ENCODE assay signal across 20 mouse cellular contexts in the genomic region with DNA sequence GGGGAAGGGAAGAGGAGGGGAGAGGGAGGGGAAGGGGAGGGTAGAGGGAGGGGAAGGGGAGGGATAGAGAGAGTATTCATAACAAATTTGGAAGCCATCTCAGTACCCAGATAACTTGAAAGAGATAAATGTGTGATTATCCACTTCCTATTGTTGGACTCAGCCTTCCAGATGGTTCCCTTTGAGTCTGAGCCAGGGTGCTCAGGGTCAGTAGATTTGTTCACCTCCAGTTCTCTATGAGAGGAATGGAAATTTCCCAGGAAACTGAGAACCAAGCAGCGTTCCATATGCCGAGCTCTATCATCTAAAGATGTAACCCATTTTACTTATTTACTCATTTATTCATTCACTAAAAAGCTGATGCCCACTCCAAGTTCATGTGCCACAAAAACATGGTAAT. TPM values are rescaled to one million over a fixed set of nuclear protein-coding genes. Genes with fewer than 3 reads are reported as not detected.
DNase-seq lines count a peak whose midpoint lies in the region; ATAC-seq lines count a peak whose summit lies in the region.
"Had no signal": no experiment of that assay in that cellular context is flagged by ENCODE, and none has a peak within 500 bp of the region (broad histone marks: within the 10 kb centered on the region; RNA-seq: fewer than 3 reads in every experiment).

No protein-coding gene starts in this region.

- H3K27ac ChIP-seq in midbrain, embryonic 11.5 days (ENCODE audit: low read depth, low read length), result no peak overlapping the region
- H3K27ac ChIP-seq in midbrain, embryonic 14.5 days (replicated peaks; ENCODE audit: low read depth, low read length), result no peak overlapping the region
- H3K27ac ChIP-seq: embryonic facial prominence, embryonic 12.5 days; left cerebral cortex, adult 2 months; limb, embryonic 12.5 days; liver, embryonic 13.5 days; lung, embryonic 15.5 days; macrophage; midbrain, embryonic 13.5 days had no signal

- no peak overlapping the region for H3K4me2 ChIP-seq in midbrain, embryonic 11.5 days
- no peak overlapping the region for H3K4me2 ChIP-seq in midbrain, embryonic 14.5 days (ENCODE audit: low read length)
- H3K4me2 ChIP-seq: embryonic facial prominence, embryonic 12.5 days; heart, embryonic 12.5 days; limb, embryonic 12.5 days; liver, embryonic 13.5 days; lung, embryonic 15.5 days; midbrain, embryonic 13.5 days had no signal

- DNase-seq in heart, adult 11 months, result peak; percentile 72
- no peak for DNase-seq in heart, postnatal 36 days
- DNase-seq in midbrain, embryonic 11.5 days (ENCODE audit: low spot score, missing footprints), result peak; percentile 44
- DNase-seq in midbrain, embryonic 14.5 days, result no peak
- DNase-seq in cerebellum, adult 18-20 months, result peak; percentile 88 to 95
- DNase-seq in cerebellum, postnatal 36 days, result peak; percentile 87 to 88
- no peak for DNase-seq in layer of hippocampus, adult 8-10 months (ENCODE audit: low spot score in 2 of 2)
- no peak for DNase-seq in embryo, embryonic 9.5 days (ENCODE audit: extremely low spot score)
- DNase-seq: heart, postnatal 4 days; liver, embryonic 13.5 days; right cerebral cortex, adult 18-20 months had no signal

- H3K4me3 ChIP-seq in midbrain, embryonic 11.5 days (ENCODE audit: low read depth, low read length), result no peak overlapping the region
- H3K4me3 ChIP-seq in midbrain, embryonic 14.5 days (replicated peaks; ENCODE audit: low read depth, low read length), result no peak overlapping the region
- H3K4me3 ChIP-seq: embryonic facial prominence, embryonic 12.5 days; heart, embryonic 12.5 days; left cerebral cortex, adult 2 months; limb, embryonic 12.5 days; liver, embryonic 13.5 days; lung, embryonic 15.5 days; midbrain, embryonic 13.5 days had no signal

- H3K36me3 ChIP-seq in midbrain, embryonic 11.5 days (ENCODE audit: control insufficient read depth, insufficient read depth, low read length), result no peaks in the 10 kb centered on the region
- H3K36me3 ChIP-seq in midbrain, embryonic 14.5 days (ENCODE audit: control insufficient read depth, insufficient read depth, low read length), result no peaks in the 10 kb centered on the region
- H3K36me3 ChIP-seq: embryonic facial prominence, embryonic 12.5 days; heart, embryonic 12.5 days; limb, embryonic 12.5 days; liver, embryonic 13.5 days; lung, embryonic 15.5 days; midbrain, embryonic 13.5 days had no signal

- intact Hi-C loops in heart, postnatal 36 days (cut with DNase I), result no loop called here

- no peak for ATAC-seq in midbrain, embryonic 11.5 days (ENCODE audit: low FRiP score)
- ATAC-seq in midbrain, embryonic 14.5 days (ENCODE audit: low FRiP score, low TSS enrichment), result no peak
- ATAC-seq: forebrain, embryonic 16.5 days; midbrain, embryonic 13.5 days had no signal

- H3K4me1 ChIP-seq in midbrain, embryonic 11.5 days (ENCODE audit: control insufficient read depth, insufficient read depth, low read length), result no peaks in the 10 kb centered on the region
- no peaks in the 10 kb centered on the region for H3K4me1 ChIP-seq in midbrain, embryonic 14.5 days (ENCODE audit: control insufficient read depth, insufficient read depth, low read length)
- H3K4me1 ChIP-seq: heart, embryonic 12.5 days; liver, embryonic 13.5 days; midbrain, embryonic 13.5 days had no signal

- no peaks in the 10 kb centered on the region for H3K9me3 ChIP-seq in midbrain, embryonic 11.5 days (ENCODE audit: control insufficient read depth, low read length)
- H3K9me3 ChIP-seq in midbrain, embryonic 14.5 days (ENCODE audit: control insufficient read depth, low read length), result no peaks in the 10 kb centered on the region
- H3K9me3 ChIP-seq: embryonic facial prominence, embryonic 12.5 days; heart, embryonic 12.5 days; limb, embryonic 12.5 days; liver, embryonic 13.5 days; lung, embryonic 15.5 days; midbrain, embryonic 13.5 days had no signal

- H3K9ac ChIP-seq in midbrain, embryonic 11.5 days (ENCODE audit: low read length), result no peak overlapping the region
- H3K9ac ChIP-seq in midbrain, embryonic 14.5 days (replicated peaks; ENCODE audit: low read length), result no peak overlapping the region
- H3K9ac ChIP-seq: embryonic facial prominence, embryonic 12.5 days; heart, embryonic 12.5 days; limb, embryonic 12.5 days; liver, embryonic 13.5 days; lung, embryonic 15.5 days; midbrain, embryonic 13.5 days had no signal

- WGBS in midbrain, embryonic 11.5 days, result 93% methylated on average over 2 of the region's 2 CpGs
- WGBS in midbrain, embryonic 14.5 days, result 94% methylated on average over 2 of the region's 2 CpGs

- no peaks in the 10 kb centered on the region for H3K27me3 ChIP-seq in midbrain, embryonic 11.5 days (ENCODE audit: control insufficient read depth, insufficient read depth, low read length)
- H3K27me3 ChIP-seq in midbrain, embryonic 14.5 days (ENCODE audit: control insufficient read depth, insufficient read depth, low read length), result no peaks in the 10 kb centered on the region
- H3K27me3 ChIP-seq: embryonic facial prominence, embryonic 12.5 days; heart, embryonic 12.5 days; limb, embryonic 12.5 days; liver, embryonic 13.5 days; lung, embryonic 15.5 days; midbrain, embryonic 13.5 days had no signal

RNA-seq across cellular contexts. Expression of a gene that starts 44.8 kb away (rescaled TPM):
- 1 to 10 TPM; 6.2 to 6.4 TPM for total RNA-seq in heart, postnatal 36 days (2021)
- 1.7 and 2.2 TPM in 2 replicates for polyA plus RNA-seq in midbrain, embryonic 11.5 days (2014; fragmentation: Nextera tagmentation; extraction: Ambion mirVana)
- polyA plus RNA-seq in midbrain, embryonic 14.5 days (2014; fragmentation: Nextera tagmentation; extraction: Ambion mirVana), result 0.46 and 0.92 TPM in 2 replicates
- total RNA-seq in layer of hippocampus, adult 8-10 months (2022), result under 1 TPM; 0.83 to 0.94 (median 0.88) TPM
- total RNA-seq: MEL had no signal
- polyA plus RNA-seq: macrophage had no signal

Comparison
In these comparisons a context has a peak if more than half of its experiments do, and no peak if none do; other contexts are left out.
1. DNase-seq: peak in heart, adult 11 months (single experiment), midbrain, embryonic 11.5 days (single experiment), cerebellum, adult 18-20 months (2 of 2) and cerebellum, postnatal 36 days (2 of 2); none in heart, postnatal 36 days (0 of 2), midbrain, embryonic 14.5 days (single experiment), layer of hippocampus, adult 8-10 months (0 of 2) and embryo, embryonic 9.5 days (single experiment).